Mouse (Mus musculus) adrenal gland, postnatal 36 days (tissue): Measurements from ENCODE around the gene Tfb1m. TPM values are rescaled to one million over a fixed set of nuclear protein-coding genes. Genes with fewer than 3 reads are reported as not detected.

Experiments
- total RNA-seq, 2 experiments: library from RNA; stranded (reverse); gene quantifications; 2 replicates each; pipeline ENCODE4 v1.2.3; 2021

Tfb1m gene
- total RNA-seq, 2 experiments from 2014 or later, result 10.5 to 16.1 TPM

Other genes with a start within 250 kb of the Tfb1m start
- gene Tiam2, start 231.2 kb downstream of the Tfb1m start, total RNA-seq, result 10 to 100 TPM; 16.2 to 42.9 TPM
- 1 to 10 TPM in 1 of 2 experiments, not detected in 1; 1.4 TPM for gene Cldn20, start 25.2 kb downstream of the Tfb1m start, total RNA-seq
- not detected for gene Nox3, start 138.5 kb upstream of the Tfb1m start, total RNA-seq